Mouse (Mus musculus): ENCODE measurements at regions not wholly inside any gene's neighbourhood (a gene's known extent, or its start where the extent isn't known, plus 50 kb on each side); places are given as distances from the start of the nearest gene placed in this dataset.
A peak's percentile ranks its signal among the peaks of the same experiment; 100 is the strongest.

- DNase-seq (ENCODE audit: low spot score), result no peak
Measured at GRCm38 (mm10) chr2:45357266-45357665, 240.1 kb upstream of the Zeb2 start.

DNA sequence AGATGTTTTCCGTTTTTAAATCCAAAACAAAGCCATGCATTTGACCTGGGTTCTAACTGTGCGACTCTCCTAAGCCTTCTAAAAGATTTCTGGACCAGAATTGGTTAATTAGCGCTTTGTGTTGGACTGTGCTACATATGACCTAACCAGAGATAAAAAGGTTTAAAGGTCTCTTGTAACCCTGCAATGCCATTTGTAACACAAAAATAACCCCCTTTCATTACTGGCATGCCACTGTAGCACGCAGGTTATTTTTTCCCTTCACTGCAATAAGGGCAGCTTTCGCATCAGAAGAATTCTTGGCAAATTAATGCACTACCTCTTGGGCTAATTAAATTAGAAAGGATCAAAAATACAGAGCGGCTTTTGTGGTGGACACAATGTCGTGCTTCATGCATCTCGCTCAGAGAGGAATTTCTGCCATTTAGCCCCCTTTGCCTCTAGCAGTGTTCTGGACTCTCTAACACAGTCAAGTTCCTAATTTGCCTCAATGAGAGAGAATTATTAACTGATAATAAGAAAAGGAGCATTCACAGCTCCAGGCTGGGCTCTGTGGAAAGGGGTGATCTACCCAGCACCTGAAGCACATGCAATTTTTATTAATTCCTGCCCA, 239.5 kb upstream of the Zeb2 start:
- no peak for DNase-seq (ENCODE audit: low spot score)

DNA sequence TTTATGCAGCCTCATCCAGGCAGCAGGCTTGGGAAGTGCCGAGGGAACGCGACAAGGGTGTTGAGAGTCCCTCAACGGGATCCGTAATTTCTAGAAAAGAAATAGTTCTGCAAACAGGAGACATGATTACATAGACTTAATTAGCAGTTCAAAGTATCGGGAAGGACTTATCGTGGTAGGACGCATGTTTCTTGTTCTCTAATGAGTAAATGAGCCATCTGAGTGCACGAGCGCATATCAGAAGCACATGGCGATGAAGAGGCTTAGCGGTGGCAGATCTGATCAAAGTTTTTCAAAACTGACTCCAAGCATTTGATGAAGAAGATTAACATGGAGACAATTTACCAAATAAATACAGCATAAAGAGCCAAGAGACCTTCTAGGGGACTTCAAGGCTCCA, 238.8 kb upstream of the Zeb2 start:
- DNase-seq (ENCODE audit: low spot score), result no peak

DNA sequence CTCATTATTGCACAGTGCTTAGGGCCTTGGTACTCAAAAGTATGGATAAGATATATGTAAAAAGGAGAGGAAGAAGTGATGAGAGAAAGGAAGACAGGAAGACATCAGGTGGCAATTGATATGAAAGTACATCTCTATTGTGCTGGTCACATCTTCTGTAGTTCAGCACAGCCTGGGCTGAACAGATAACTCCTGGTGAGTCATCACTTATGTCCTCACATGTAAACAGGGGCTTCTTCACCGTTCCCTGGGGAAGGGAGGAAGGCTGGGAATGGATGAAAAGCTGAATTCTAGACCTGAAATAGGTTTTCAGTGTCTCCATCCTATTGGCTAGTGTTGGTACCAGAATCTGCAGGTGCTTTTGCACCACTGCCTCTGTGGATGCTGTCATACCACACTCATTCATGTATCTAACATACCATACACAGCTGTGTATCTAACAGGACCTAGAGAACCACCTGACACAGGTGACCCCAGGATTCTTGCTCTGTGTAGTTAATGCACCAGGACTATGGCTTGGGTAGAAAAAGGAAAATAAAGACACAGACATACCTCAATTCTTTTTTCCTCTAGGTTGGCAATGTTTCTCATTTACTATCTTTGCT, 234.4 kb upstream of the Zeb2 start:
- peak; percentile 14 for DNase-seq (ENCODE audit: low spot score)

- no peak for DNase-seq (ENCODE audit: low spot score)
Measured at GRCm38 (mm10) chr2:45346358-45346757, 229.2 kb upstream of the Zeb2 start.

- no peak for DNase-seq (ENCODE audit: low spot score)
Measured at GRCm38 (mm10) chr2:45339866-45340265, 222.7 kb upstream of the Zeb2 start.

DNA sequence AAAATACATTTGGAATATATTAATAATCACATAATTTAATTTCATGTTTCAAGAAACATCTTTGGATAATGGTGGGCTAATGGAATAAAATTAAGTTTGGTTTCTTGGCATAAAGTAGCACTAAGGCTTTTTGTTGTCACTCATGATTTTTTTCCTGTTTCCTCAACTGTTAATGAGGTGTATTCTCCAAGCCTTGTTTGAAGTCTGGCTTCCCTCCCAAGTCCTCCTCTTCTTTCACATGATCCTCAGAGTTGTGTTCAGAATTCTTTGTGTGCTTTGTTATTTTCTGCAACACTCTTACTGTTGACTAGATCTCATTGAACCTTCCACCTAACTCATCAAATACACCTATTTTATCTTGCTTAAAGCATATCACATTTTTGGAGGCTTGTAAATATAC, 221.6 kb upstream of the Zeb2 start:
- no peak for DNase-seq (ENCODE audit: low spot score)

DNA sequence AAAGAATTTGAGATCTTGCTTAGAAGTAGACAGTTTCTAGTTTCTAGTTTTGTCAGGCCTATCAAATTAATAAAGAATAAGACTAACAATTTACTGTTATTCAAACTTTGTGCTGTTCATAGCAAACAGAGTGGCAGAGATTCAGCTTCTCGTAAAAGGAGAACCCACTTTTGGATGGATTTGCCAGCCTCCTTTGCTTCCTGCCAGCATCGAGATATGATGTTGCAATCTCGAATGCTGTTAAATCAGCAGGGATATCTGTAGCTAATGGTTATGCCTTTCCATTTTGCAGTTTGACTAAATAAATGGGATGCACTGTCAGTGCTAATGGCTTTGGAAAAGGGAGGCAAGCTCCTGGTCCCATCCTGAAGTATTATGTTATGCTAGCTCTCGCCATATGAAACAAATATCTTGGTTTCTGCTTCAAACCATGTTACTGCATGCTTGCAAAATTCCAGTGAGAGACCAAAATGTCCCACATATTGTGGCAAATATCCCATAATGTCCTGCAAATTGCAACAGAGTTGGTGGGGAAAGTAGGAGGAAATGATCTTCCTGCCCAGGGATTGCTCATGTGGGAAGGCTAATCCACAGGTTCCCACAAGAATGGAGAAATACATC, 199.9 kb upstream of the Zeb2 start:
- no peak for DNase-seq (ENCODE audit: low spot score)

GRCm38 (mm10) chr2:45287530-45288009, 170.4 kb upstream of the Zeb2 start:
- DNase-seq (ENCODE audit: low spot score), result no peak

- no peak for DNase-seq (ENCODE audit: low spot score)
Measured at GRCm38 (mm10) chr2:45283811-45284210, 166.6 kb upstream of the Zeb2 start.

DNA sequence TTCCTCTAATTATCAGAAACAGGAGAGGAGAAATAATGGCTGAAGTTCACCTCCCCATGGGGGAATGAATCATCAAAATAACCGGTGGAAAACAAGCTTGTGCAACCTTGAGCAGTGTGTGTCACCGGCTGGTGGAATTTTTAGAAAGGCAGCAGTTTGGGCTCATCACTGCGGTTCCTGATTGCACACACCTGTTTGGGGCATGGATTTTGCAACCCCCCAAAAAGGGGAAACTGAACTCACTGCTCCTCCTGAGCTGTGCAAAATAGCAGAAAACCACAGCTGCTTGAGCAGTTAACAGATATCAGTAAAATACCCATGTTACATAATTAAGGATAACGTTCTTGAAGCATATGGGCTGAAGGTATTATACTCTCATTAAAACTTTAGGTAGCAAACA, 162.3 kb upstream of the Zeb2 start:
- peak; percentile 2 for DNase-seq (ENCODE audit: low spot score)

DNA sequence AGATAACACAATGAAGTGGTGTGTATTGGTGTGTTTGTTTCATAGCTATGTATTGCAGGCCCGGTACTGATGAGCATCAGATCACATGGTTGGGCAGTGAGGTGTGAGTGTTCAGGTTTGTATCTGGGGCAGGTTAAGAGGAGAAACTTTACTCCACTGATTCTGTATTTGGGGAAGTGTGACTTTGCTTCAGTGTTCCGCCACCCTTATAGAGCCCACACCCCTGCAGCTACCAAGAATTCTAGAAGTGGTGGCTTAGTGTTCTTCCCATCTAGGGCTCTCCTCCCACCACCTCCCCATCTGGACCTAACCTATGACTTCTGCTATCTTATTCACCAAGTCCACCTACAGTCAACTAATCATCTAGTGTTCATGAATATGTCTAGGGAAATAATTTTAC, 160.4 kb upstream of the Zeb2 start:
- no peak for DNase-seq (ENCODE audit: low spot score)

DNA sequence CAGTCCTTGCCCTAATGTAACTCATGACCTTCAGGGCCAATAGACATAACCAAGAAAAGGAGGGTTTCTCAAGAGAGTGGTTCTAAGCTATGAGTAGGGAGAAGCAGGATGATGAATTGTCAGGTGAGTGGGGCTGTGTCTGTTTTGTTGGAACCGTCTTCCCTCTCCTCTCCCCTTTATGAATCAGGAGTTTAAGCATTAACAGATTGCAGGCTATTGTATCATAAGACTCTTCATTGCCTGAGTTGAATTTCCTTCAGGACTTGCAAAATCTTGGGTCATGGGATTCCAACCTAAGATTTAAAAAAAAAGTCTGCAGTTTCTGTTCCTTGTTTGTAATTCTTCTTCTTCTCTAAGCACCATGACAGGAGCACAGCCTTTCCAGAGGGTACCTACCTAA, 159.5 kb upstream of the Zeb2 start:
- DNase-seq (ENCODE audit: low spot score), result no peak

- DNase-seq (ENCODE audit: low spot score), result no peak
Measured at GRCm38 (mm10) chr2:45270035-45270434, 152.8 kb upstream of the Zeb2 start.

DNA sequence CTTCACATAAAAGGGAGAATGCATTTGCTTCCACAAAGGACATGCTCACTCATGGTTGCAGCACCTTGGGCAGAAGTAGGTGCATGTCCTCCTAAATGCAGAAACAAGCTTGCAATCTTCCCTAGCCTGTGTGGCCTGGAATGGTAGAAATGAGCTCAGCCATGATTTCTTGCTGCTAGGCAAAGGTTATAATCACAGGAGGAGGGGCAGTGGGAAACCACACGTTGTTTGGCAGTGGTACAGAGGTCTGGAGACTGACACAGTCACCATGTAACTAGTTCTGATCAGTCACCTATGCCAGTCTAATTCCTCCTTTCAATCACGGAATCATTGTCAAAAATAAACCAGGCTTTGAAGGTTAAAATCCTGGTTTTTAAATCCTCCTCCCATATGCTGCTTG, 148.6 kb upstream of the Zeb2 start:
- no peak for DNase-seq (ENCODE audit: low spot score)

DNA sequence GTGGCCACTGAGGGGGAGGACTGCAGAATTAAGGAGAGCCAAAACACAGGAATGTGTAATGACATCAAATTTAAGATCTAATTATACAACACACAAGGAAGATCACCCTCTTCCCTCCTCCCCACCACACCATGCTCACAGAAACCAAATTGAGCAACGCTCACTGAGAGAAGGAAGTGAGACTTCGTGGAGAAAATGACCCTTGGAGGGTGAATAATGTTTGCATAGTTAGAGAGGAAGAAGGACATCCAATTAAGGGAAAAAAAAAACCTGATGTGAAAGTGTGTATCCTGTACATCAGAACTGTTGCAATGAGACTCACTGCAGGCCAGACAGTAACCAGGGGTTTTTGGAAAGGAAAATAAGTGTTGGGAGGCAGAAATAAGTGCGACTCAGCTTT, 144.8 kb upstream of the Zeb2 start:
- no peak for DNase-seq (ENCODE audit: low spot score)

DNA sequence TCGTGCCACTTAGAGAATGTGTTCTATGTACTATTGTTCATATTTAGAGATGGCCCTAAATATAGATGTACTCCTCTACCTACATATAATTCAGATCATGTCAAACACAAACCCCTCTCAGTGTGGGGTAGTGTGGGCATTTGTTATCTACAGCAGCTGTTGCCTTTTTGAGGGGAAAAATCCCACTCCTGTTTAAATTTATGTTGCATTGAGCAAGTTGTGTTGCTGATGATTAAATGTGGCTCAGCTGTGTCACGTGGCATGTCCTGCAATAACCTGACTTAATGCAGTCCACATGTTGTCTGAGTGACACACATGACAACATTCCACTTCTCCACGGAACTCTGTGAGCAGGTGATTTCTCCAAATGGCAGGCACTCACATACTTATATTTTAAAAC, 141.7 kb upstream of the Zeb2 start:
- no peak for DNase-seq (ENCODE audit: low spot score)

DNA sequence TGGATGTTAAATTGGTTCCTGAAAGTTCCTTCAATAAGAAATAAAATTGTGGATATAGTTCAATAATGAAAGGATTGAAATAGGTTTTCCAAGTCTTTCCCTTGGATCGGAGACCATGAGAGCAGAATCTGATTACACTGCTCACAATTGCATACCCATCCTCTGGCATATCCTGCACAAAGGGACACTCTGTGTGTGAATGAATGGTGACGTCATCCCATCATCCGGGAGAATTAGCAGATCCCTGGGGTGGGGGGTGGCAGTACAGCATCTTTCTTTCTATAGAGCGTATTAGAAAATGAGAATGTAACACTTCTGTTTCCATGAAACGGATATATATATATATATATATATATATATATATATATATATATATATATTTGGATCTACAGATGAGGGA, 139.2 kb upstream of the Zeb2 start:
- no peak for DNase-seq (ENCODE audit: low spot score)

DNA sequence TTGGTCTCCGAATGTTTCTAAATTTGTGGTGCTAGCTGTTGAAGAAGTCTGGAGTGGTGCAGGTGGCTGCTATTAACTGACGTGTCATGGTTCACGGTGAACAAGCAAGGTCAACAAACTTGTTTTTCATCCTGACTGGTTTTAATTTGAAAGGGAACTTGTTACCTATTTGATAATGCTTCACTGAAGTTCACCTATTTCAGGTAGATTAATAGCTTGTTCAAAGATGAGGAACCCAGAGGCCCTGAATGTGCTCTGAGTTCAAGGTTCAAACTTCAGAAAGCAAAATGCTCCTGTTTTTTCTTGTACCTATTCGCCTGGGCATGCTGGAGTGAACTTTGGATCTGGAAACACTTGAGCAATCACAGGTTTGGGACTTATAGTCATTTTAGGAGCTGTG, 136.7 kb upstream of the Zeb2 start:
- no peak for DNase-seq (ENCODE audit: low spot score)

- no peak for DNase-seq (ENCODE audit: low spot score)
Measured at GRCm38 (mm10) chr2:45252321-45252720, 135.1 kb upstream of the Zeb2 start.

- DNase-seq (ENCODE audit: low spot score), result no peak
Measured at GRCm38 (mm10) chr2:45249658-45250057, 132.5 kb upstream of the Zeb2 start.

GRCm38 (mm10) chr2:45246061-45246945, 129.1 kb upstream of the Zeb2 start:
- no peak for DNase-seq (ENCODE audit: low spot score)

DNA sequence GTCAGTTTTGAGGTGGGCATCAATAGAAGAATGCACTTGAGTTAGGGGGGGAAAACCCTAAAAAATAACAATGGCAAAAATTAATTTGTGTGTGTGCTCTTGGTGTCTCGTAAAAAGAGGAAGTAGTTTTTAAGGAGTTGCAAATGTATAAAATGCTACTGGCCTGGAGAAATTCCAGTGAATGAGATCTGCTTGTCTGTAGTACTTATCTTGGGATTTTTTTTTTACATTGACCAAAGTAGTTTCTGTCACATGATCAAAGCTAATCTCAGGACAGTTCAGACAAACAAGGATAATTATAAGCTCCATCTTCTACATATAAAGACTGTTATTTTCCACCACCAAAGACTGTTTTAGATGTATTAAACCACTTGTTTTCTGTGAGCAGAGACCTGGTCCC, 128.3 kb upstream of the Zeb2 start:
- DNase-seq (ENCODE audit: low spot score), result no peak
